8 mouse cellular contexts compared by ENCODE assay signal in genomic region chr3:108537303-108537702, GRCm38 (mm10). TPM values are rescaled to one million over a fixed set of nuclear protein-coding genes. Genes with fewer than 3 reads are reported as not detected.
DNase-seq lines count a peak whose midpoint lies in the region; ATAC-seq and TF ChIP-seq lines count a peak whose summit lies in the region.

No protein-coding gene starts in this region.

- H3K36me3 ChIP-seq in hindbrain, embryonic 14.5 days (replicated peaks; ENCODE audit: control insufficient read depth, insufficient read depth): no peaks in the 10 kb centered on the region

- no peaks in the 10 kb centered on the region for H3K9me3 ChIP-seq in hindbrain, embryonic 14.5 days (ENCODE audit: control insufficient read depth, low read length)

- H3K27me3 ChIP-seq in Patski: no peaks in the 10 kb centered on the region
- no peaks in the 10 kb centered on the region for H3K27me3 ChIP-seq in hindbrain, embryonic 14.5 days (ENCODE audit: control insufficient read depth, insufficient read depth, low read length)

- peak; percentile 71 for ATAC-seq in Patski
- ATAC-seq in hindbrain, embryonic 14.5 days (ENCODE audit: low FRiP score): peak; percentile 47; the same call in 1 of the 2 replicates

- H3K4me1 ChIP-seq in hindbrain, embryonic 14.5 days (replicated peaks; ENCODE audit: control insufficient read depth, insufficient read depth, low read length): peaks cover 6% of the 10 kb centered on the region; the same call in 1 of the 2 replicates

- in situ Hi-C loops in Patski (cut with MboI; ENCODE audit: low pct_unique_long_range_greater_than_20kb): no loop called here

- POLR2A ChIA-PET in Patski (lab: Charles Lee): interaction anchor here (0.7 to 1.3 kb wide), 3 partner anchors 17 to 112 kb away, joined by 3 to 7 read pairs (median 3); partner anchors contain the start of gene Sars

- H3K27ac ChIP-seq in hindbrain, embryonic 14.5 days: peak overlapping the region; percentile 66

- peak overlapping the region; percentile 25 for H3K4me3 ChIP-seq in hindbrain, embryonic 14.5 days (replicated peaks; ENCODE audit: low read length)

- peak overlapping the region; percentile 70 for H3K4me2 ChIP-seq in hindbrain, embryonic 14.5 days (replicated peaks)

- CTCF ChIA-PET in Patski (lab: Charles Lee): interaction anchor here (0.6 to 3.4 kb wide), 25 partner anchors 8 to 126 kb away, joined by 3 to 14 read pairs (median 6); partner anchors contain the start of gene Tmem167b

- 6% methylated on average over 17 of the region's 17 CpGs for WGBS in hindbrain, embryonic 14.5 days

- H3K9ac ChIP-seq in hindbrain, embryonic 14.5 days: peak overlapping the region; percentile 51

- DNase-seq in Patski (ENCODE audit: low read depth, low spot score): peak; percentile 71
- peak; percentile 89 to 93 for DNase-seq in cerebellum, postnatal 14 days
- DNase-seq in frontal cortex, postnatal 25 days (ENCODE audit: low spot score in 2 of 2): peak; percentile 83 to 84
- peak; percentile 89 for DNase-seq in hindbrain, embryonic 14.5 days (ENCODE audit: low spot score)
- peak; percentile 83 for DNase-seq in layer of hippocampus, postnatal 36 days
- DNase-seq in lung, postnatal 25 days (ENCODE audit: low spot score): peak; percentile 90
- DNase-seq in retina, embryonic 14.5 days (ENCODE audit: low spot score): peak; percentile 97
- peak; percentile 70 to 71 for DNase-seq in thymus, postnatal 36 days

- TF ChIP-seq CTCF in Patski (IDR thresholded peaks at IDR 0.05): peak; percentile 97

RNA-seq across cellular contexts. Expression of gene 5330417C22Rik, which starts 1.0 kb away (rescaled TPM):
- polyA plus RNA-seq in Patski (2021): 0.17 TPM
- 15.4 and 18.3 TPM in 2 replicates for polyA plus RNA-seq in hindbrain, embryonic 14.5 days (2014; fragmentation: Nextera tagmentation; extraction: Ambion mirVana)
- 10 to 100 TPM; 26.1 to 29.7 TPM for total RNA-seq in layer of hippocampus, postnatal 36 days (2021)

RNA-seq across cellular contexts. Expression of gene 1700013F07Rik, which starts 3.4 kb away (rescaled TPM):
- polyA plus RNA-seq in Patski (2021): 3.6 TPM
- 1.7 and 2.8 TPM in 2 replicates for polyA plus RNA-seq in hindbrain, embryonic 14.5 days (2014; fragmentation: Nextera tagmentation; extraction: Ambion mirVana)
- total RNA-seq in layer of hippocampus, postnatal 36 days (2021): 1 to 10 TPM; 2.4 to 2.9 TPM

RNA-seq across cellular contexts. Expression of gene Tmem167b, which starts 25.0 kb away (rescaled TPM):
- polyA plus RNA-seq in Patski (2021): 82.3 TPM
- 51.8 and 52.0 TPM in 2 replicates for polyA plus RNA-seq in hindbrain, embryonic 14.5 days (2014; fragmentation: Nextera tagmentation; extraction: Ambion mirVana)
- total RNA-seq in layer of hippocampus, postnatal 36 days (2021): 10 to 100 TPM; 51.2 to 54.0 TPM

RNA-seq across cellular contexts. Expression of gene Taf13, which starts 34.2 kb away (rescaled TPM):
- polyA plus RNA-seq in Patski (2021): 44.7 TPM
- polyA plus RNA-seq in hindbrain, embryonic 14.5 days (2014; fragmentation: Nextera tagmentation; extraction: Ambion mirVana): 41.0 and 50.6 TPM in 2 replicates
- 10 to 100 TPM; 25.1 to 26.2 TPM for total RNA-seq in layer of hippocampus, postnatal 36 days (2021)

RNA-seq across cellular contexts. Expression of gene Wdr47, which starts 53.8 kb away (rescaled TPM):
- polyA plus RNA-seq in Patski (2021): 25.7 TPM
- 105 and 130 TPM in 2 replicates for polyA plus RNA-seq in hindbrain, embryonic 14.5 days (2014; fragmentation: Nextera tagmentation; extraction: Ambion mirVana)
- 100 to 1,000 TPM; 129 to 132 TPM for total RNA-seq in layer of hippocampus, postnatal 36 days (2021)

Comparison
In these comparisons a context has a peak if more than half of its experiments do, and no peak if none do; other contexts are left out.
1. Peak in every context shown above with its lines: DNase-seq, ATAC-seq, H3K4me3 ChIP-seq and H3K27ac ChIP-seq.
2. RNA of gene 5330417C22Rik, which starts 1.0 kb away (polyA plus RNA-seq): 15.4 to 18.3 TPM in hindbrain, embryonic 14.5 days; 0.17 TPM in Patski (single experiment); every median in the first group is over 10 times any median in the second.